Mouse (Mus musculus): ENCODE measurements around the gene Pde4b.
A peak's percentile ranks its signal among the peaks of the same experiment; 100 is the strongest.

Gene Pde4b

DNA sequence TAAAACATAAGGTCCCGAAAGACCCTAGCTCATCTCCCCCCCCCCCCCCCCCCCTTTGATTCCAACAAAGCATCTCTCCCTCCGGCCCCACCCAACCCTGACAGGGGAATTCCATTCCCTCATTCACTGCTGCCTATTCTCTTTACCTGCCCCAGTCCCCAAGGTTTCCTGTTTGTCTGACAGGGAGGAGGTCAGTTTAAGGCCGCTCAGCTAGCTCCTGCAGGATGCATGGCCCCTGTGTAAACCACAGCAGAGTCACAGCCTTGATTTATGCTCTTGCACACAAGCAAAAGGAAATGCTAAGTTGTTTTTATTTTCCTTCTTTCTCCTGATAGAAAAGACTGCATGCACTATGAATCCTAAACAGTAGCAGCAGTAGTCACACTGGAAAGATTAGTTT is 516.6 kb downstream of the Pde4b start:
- no peak for DNase-seq (ENCODE audit: low read depth, low spot score)

DNA sequence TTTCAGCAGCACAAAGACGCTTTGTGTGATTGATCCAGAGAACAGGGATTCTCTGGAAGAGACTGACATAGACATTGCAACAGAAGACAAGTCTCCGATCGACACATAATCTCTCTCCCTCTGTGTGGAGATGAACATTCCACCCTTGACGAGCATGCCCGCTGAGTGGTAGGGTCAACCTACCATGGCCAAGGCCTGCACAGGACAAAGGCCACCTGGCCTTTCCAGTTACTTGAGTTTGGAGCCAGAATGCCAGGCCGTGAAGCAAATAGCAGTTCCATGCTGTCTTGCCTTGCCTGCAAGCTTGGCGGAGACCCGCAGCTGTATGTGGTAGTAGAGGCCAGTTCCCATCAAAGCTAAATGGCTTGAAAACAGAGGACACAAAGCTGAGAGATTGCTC is 517.9 kb downstream of the Pde4b start:
- no peak for DNase-seq (ENCODE audit: low read depth, low spot score)

- DNase-seq (ENCODE audit: low read depth, low spot score), result no peak
These were observed 518.5 kb downstream of the Pde4b start for GRCm38 (mm10) chr4:102605722-102606341.

GRCm38 (mm10) chr4:102606825-102607224 is 519.5 kb downstream of the Pde4b start:
- DNase-seq (ENCODE audit: low read depth, low spot score), result no peak

- no peak for DNase-seq (ENCODE audit: low read depth, low spot score)
These were observed 520.5 kb downstream of the Pde4b start for GRCm38 (mm10) chr4:102607744-102608416.

DNA sequence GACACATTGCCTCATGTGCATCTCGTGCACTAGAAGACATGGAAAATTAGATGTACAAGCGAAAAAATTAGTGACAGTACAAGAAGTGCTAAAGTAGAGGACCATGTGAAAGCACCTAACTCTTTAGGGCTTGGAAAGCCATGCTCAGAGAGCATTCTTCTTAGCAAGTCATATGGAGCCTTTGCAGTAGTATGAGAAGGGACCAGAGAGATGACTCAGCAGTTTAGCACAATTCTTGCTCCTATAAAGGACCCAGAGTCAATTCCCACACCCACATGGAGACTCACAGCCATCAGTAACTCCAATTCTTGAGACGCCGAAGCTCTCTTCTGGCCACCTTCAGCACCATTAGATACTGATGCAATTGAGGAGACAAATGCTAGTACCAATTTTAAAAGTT is 525.3 kb downstream of the Pde4b start:
- no peak for DNase-seq (ENCODE audit: low read depth, low spot score)

DNA sequence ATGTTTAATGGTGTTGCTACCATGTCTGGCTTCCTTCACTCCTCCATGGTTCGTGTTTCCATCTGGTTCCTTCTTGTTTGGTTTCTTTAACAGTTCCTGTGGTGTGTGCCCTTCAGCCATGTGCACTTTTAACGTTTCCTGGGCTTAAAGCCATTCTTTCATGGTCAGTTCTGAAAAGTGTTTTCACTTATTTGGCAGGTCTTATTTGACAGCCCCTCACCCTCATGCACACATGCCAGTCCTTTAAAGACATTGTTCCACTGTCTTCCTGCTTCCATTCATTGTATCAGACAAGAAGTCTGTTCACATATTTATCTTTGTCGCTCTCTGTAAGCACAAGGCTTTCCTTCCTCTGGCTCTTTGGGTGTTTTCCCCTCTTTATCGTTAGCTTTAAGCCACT is 530.4 kb downstream of the Pde4b start:
- DNase-seq (ENCODE audit: low read depth, low spot score), result no peak

DNA sequence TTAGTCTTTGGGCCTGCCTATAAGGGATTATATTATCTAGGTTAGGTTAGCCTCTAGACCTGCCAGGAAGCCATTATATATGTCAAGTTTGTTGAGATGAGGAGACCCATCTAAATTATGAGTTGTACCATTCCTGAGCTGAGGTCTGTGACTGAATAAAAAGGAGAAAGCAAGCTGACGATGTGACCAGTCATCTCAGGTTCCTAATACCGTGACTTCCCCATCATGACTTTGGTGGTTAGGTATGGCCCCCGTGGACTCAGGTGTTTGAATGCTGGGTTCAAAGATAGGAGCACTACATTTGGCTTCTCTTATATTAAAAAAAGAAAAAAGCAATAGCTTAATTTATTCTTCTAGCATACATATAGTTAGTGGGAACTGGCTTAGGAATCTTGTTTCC is 531.3 kb downstream of the Pde4b start:
- DNase-seq (ENCODE audit: low read depth, low spot score), result no peak

DNA sequence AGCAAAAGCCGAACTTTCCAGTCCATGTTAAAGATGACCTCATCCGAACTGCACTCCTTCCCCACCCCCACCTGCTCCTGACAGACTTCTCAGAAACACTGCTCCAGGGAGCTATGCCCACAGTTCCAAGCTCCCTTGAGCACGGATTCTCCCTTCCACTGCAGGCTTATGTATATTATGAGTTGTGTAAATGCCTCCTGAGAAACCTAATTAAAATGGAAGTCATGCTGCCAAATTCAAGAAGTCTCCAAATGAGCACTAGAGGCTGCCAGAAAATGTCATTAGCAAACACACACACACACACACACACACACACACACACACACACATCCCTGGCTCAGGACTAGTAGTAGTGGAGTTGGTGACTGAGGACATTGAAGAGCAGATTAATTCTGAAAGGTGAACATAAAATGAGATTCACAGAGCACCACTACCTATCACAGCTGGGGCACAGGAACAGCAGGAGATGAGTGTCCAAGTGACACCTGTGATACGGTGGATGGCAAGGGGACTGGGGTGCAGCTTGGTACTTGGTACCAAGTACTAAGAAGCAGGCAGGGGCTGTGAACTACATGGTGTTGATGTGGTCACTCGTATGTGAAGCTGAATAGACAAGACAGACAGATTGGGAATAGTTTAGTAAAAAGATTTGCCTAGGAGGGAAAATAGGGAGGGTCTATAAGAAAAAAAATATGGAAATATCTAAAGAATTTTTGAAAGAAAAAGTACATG is 533.0 kb downstream of the Pde4b start:
- no peak for DNase-seq (ENCODE audit: low read depth, low spot score)

DNA sequence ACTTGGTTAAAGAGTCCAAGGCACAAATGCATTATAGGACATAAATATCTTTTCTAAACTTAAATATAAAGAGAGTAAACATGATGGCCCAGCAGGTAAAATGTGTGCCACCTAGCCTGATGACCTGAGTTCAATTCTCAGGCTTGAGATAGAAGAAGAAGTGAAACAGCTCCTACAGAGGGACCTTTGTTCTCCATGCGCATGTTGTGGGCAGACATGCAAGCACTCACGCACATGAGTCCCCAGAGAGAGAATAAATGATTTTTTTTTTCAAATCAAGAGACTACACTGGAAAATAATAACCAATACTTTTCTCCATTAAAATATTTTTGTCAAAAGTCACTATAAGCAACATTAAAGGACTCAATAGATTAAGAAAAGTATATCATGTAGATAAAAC is 533.8 kb downstream of the Pde4b start:
- no peak for DNase-seq (ENCODE audit: low read depth, low spot score)

DNA sequence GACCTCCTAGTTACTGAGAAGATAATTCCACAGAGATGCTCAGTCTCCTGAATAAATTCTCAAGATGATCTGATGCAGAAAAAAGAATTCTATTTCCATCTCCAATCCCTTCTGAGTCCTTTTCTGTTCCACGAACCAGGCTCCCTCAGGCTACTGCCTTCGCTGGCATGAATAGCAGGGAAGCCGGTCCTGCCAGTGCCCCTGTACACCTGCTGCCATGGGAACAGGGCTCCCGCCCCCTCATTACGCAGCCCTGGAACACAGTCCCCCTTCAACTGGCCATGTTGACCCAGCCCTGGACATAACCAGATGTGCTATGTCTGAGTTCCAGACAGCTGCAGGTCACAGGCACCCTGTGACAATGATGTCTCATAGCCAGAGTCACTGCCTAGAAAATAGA is 535.6 kb downstream of the Pde4b start:
- no peak for DNase-seq (ENCODE audit: low read depth, low spot score)

DNA sequence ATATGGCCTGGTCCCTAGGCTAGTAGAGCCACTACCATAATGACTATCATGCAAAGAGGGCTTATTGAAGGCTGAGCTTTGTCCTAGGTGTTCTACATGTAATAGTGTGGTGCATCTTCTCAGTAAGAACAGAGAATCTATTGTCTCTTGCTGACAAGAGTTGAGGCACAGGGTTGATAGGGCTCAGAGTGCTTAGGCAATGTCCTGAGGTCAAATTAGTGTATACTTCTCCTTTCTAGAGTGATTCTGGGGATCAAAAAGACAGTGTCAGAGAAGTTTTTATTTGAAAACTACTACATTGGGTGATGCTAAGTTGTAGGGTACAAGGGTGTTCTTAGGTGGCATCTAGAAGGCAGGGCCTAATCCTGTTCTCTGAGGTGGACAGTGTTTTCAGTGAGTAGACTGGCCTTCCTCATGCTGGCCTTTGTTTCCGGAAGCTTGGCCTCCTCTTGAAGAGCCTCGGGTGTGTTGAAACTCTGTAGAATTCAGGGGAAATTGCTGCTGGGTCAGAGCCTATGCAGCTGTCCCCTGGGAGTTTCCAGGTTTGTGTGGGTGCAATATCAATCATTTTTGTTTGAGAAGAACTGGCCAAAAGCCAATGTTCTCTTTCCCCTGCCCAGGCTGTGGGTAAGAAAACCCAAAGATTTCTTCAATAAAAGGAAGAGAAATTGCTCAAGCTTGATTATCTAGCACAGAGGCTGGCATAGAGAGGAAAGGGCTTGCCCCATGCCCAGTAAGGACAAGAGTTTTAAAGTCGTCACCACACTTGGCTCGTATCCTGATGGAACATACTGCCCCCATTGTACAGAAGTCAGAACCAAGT is 536.7 kb downstream of the Pde4b start:
- DNase-seq (ENCODE audit: low read depth, low spot score), result no peak

GRCm38 (mm10) chr4:102624937-102625336 is 537.6 kb downstream of the Pde4b start:
- no peak for DNase-seq (ENCODE audit: low read depth, low spot score)

- no peak for DNase-seq (ENCODE audit: low read depth, low spot score)
These were observed 540.5 kb downstream of the Pde4b start for GRCm38 (mm10) chr4:102627799-102628198.

DNA sequence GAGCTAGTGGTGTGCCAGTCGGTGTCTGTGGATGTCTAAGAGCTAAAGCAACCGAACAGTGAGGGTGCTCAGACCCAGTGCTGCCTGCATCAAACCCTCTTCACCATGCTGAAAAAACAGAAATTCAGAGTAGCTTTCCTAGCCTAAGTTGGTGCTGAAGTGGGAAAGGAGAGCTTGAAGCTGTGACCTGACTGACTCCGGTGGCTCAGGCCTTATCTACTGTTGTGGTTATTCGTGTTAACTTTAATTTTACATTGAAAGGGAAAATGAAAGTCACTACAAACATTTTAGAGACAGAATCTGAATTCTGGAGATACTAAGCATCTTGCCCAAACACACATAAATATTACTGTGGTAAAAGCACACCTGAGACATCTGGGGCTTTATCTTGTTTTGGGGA is 542.3 kb downstream of the Pde4b start:
- DNase-seq (ENCODE audit: low read depth, low spot score), result no peak

GRCm38 (mm10) chr4:102630261-102630660 is 542.9 kb downstream of the Pde4b start:
- no peak for DNase-seq (ENCODE audit: low read depth, low spot score)

GRCm38 (mm10) chr4:102631624-102632023 is 544.3 kb downstream of the Pde4b start:
- DNase-seq (ENCODE audit: low read depth, low spot score), result peak; percentile 3

GRCm38 (mm10) chr4:102633241-102633640 is 545.9 kb downstream of the Pde4b start:
- no peak for DNase-seq (ENCODE audit: low read depth, low spot score)

GRCm38 (mm10) chr4:102635258-102635657 is 547.9 kb downstream of the Pde4b start:
- DNase-seq (ENCODE audit: low read depth, low spot score), result peak; percentile 12

DNA sequence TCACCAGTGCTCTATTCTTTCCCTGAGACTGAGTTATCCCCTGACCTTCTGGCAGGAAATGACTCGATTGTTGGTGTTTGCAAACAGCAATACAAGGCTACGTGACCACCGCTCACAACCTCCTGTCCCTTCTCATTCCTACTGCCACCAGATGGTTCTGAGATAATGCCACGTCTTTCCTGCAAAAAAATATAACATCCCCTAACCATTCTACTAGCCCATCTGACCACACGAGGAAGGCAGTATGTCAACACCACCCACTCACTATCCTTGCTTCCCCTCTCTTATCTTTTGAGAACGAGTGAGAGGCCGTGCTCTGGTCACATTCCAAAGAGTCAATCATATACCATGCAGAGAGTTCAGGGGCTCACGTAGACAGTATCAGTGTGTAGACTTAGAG is 548.6 kb downstream of the Pde4b start:
- no peak for DNase-seq (ENCODE audit: low read depth, low spot score)

- no peak for DNase-seq (ENCODE audit: low read depth, low spot score)
These were observed 550.1 kb downstream of the Pde4b start for GRCm38 (mm10) chr4:102637348-102637910.

DNA sequence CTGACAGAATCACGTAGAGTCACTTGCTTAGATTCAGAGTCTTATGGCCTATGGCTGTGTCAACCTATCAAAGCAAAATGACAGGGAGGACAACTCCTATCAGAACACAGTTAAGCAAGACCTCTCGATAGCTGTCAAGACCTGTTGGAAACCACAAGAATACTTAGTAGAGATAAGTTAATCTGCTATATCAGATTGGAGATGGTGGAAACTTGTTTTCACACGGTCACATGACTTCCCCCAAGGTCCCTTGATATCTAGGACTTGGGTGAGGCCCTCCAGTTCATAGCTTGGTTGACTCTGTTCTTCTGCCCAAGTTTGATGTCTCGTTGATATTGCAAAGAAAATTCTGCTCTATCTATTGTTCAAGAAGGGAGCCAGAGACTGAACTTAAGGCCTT is 553.6 kb downstream of the Pde4b start:
- DNase-seq (ENCODE audit: low read depth, low spot score), result no peak

All from mesoderm, embryonic 11.5 days (tissue).